Mouse (Mus musculus) NIH3T3 (cell line): ENCODE results near the gene Oca2.

Source experiments
- DNase-seq: peaks from one replicate; pipeline ENCODE4 v3.0.0-alpha.2; 2012; ENCODE audit warnings: low read depth

The Oca2 gene

GRCm38 (mm10) chr7:56382706-56383105, 143.1 kb downstream of the Oca2 start:
- no peak for DNase-seq

- no peak for DNase-seq
Observed at GRCm38 (mm10) chr7:56388295-56388694, 148.7 kb downstream of the Oca2 start.

GRCm38 (mm10) chr7:56418182-56418836, 178.7 kb downstream of the Oca2 start:
- DNase-seq, result no peak

GRCm38 (mm10) chr7:56419253-56419844, 179.8 kb downstream of the Oca2 start:
- DNase-seq, result no peak

GRCm38 (mm10) chr7:56421946-56422345, 182.4 kb downstream of the Oca2 start:
- DNase-seq, result peak; percentile 2

GRCm38 (mm10) chr7:56423548-56423947, 184.0 kb downstream of the Oca2 start:
- DNase-seq, result no peak

GRCm38 (mm10) chr7:56460814-56461520, 221.4 kb downstream of the Oca2 start:
- no peak for DNase-seq

- no peak for DNase-seq
Observed at GRCm38 (mm10) chr7:56498242-56498641, 258.7 kb downstream of the Oca2 start.

GRCm38 (mm10) chr7:56499319-56499718, 259.8 kb downstream of the Oca2 start:
- DNase-seq, result no peak

- DNase-seq, result no peak
Observed at GRCm38 (mm10) chr7:56499767-56500166, 260.2 kb downstream of the Oca2 start.

- no peak for DNase-seq
Observed at GRCm38 (mm10) chr7:56500438-56500837, 260.9 kb downstream of the Oca2 start.

- DNase-seq, result no peak
Observed at GRCm38 (mm10) chr7:56518581-56518980, 279.0 kb downstream of the Oca2 start.

- DNase-seq, result no peak
Observed at GRCm38 (mm10) chr7:56519741-56520140, 280.2 kb downstream of the Oca2 start.

GRCm38 (mm10) chr7:56534856-56535255, 295.3 kb downstream of the Oca2 start:
- no peak for DNase-seq

GRCm38 (mm10) chr7:56549226-56549625, 309.7 kb downstream of the Oca2 start:
- peak; percentile 34 for DNase-seq

- no peak for DNase-seq
Observed at GRCm38 (mm10) chr7:56551804-56552203, 312.2 kb downstream of the Oca2 start.
